Mouse (Mus musculus): ENCODE data around the gene Ppm1a.

Gene Ppm1a

DNA sequence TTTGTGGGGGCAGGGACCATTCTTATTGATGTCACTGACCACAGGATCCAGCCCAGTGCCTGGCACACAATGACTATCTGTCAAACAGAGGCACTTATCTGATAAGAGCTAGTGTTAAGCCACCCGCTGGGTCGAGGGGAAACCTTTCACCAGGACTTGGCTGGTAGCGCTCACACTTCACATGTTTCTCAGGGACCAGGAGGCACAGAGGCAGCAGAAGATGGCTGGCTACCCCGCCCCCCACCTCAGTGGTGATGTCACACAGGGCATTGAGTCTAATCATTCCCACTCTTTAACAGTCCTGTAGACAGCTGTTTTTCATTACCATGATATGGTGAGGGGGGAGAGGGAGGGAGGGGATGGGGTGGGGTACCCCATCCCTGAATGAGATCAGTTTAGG is at the start of gene Ppm1a:
Ppm1a (plus strand) TSS at position 370 of the 400 bp plus-strand sequence.
- DNase-seq (ENCODE audit: low spot score in 2 of 2) = no peak

DNA sequence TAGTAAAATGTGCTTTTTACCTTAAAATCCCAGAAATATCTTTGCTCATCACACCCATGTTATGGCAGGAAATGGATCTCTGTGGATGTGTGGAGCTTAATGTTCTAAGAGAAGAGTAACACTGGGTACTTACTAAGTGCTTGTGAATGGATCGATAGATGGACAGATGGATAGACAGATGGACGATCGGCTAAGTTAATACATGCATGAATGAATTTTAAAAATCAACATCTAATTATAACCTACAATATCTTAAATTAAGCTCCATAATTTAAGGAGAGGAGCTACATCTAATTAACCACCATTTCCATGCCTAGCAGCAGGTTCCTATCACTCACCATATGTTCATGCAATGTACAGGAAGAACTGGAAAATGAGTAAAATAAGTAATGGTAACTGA is 47.3 kb upstream of the Ppm1a start:
- DNase-seq (ENCODE audit: low spot score in 2 of 2) = no peak

DNA sequence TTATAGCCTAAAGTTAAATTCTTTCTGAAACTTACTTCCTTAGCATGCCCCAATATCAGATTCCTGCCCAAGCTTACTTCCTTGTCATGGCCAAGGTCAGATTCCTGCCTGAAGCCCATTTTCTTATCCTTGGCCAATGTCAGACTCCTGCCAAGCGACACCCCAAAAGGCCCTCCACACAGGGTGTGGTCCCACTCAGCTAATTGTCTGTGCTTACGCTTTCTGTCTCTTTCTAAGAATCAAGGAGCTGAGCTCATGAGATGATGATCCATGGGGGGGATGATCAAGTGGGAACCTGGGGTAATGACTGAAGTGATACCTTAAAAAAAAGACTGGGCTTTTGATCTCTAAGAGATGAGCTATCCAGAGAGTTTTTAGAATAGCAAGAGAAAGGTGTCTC is 42.4 kb upstream of the Ppm1a start:
- no peak for DNase-seq (ENCODE audit: low spot score in 2 of 2)

DNA sequence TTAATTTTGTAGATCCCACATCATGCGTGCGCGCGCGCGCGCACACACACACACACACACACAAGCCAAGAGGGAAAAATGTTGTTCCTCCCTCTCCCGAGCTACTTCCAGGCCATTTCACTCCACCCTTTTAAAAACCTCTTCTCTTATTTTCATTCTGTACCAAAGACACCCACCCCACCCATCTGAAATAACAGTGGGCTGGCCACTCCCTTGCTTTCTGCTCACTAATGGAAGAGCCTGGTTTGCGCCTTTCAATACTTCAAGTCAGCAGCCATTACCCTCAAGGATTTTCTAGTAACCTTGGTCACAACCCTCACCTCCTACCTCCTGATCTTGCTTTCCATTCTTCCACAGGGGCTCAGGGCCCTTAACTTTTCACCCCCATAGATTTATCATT is 41.4 kb upstream of the Ppm1a start:
- no peak for DNase-seq (ENCODE audit: low spot score in 2 of 2)

DNA sequence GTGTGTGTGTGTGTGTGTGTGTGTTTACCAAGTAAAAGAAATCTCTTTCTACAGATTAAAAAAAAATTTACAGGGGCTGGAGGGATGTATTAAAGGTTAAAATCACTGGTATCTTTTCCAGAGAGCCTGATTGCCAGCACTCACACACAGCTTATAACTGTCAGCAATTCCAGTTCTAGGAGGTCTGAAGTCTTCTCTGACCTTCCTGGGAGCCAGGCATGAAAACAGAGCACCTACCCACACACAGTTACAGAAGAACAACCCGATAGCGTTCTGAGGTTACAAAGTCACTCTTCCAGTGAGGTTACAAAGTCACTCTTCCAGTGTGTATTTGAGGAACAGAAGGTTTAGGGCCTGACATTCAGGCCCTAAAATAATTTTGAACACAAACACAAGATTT is 38.2 kb upstream of the Ppm1a start:
- no peak for DNase-seq (ENCODE audit: low spot score in 2 of 2)

DNA sequence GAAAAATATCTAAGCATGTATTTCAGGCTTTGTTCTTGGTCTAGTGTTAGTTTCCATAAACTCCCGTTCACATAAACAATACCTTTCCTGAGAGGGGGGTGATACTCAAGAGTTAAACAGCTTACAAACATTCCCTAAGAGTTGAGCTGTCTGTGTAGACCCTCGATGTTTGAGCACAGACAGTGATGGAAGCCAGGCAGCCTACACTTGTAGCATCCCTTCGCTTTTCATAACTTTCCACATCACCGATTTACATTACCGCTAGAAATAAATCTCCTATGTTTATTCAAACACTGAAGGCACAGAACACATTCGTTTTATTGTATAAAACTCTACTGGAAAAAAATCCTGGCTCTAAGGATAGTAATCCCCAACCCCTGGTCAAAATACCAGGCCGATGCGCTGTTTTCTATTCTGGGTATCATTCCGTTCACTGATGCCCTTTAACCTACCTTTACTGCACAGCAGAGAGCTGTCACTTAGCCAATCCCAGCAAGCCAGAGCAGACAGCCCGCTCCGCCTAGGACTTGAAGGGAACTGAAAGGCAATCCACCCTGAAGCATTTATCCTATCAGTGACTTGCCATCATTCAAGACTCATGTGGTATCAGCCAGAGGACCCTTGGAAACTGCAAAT is 37.7 kb upstream of the Ppm1a start:
- no peak for DNase-seq (ENCODE audit: low spot score in 2 of 2)

DNA sequence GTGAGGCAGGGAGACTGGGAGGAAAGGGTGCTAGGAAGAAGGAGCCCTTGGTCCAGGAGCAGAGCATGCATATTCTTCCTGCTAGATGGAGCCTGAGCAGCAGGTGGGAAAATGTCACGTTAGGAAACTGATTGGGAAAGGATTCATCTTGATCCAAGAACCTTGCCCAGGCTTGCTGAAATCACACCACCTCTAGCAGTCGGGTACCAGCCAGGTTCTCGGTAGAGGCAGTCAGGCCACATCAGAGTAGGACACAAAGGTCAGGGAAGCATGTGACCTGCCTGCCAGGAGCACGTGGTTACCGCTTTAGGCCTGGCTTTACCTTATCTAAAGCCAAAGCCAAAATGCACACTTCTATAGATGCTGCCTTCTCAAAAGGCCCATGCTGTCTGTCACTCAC is 35.5 kb upstream of the Ppm1a start:
- no peak for DNase-seq (ENCODE audit: low spot score in 2 of 2)

DNA sequence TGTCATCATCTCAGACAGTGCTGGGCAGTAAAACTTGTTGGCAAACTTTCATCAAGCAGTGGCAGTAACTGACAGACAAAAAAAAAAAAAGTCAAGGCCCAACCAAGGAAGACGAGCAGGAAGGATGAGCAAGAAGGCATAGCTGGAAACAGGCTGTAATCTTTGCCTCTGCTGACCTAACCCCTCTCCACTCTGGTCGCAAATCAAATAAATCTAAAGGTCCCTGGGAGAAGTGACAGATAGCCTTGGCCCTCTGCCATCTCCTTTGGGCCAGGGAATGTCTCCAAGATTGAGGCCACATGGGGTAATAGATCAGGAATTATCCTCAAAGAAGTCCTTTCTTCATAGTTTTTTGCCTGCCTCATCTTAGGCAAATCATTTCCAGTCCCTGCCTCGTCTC is 33.3 kb upstream of the Ppm1a start:
- no peak for DNase-seq (ENCODE audit: low spot score in 2 of 2)

DNA sequence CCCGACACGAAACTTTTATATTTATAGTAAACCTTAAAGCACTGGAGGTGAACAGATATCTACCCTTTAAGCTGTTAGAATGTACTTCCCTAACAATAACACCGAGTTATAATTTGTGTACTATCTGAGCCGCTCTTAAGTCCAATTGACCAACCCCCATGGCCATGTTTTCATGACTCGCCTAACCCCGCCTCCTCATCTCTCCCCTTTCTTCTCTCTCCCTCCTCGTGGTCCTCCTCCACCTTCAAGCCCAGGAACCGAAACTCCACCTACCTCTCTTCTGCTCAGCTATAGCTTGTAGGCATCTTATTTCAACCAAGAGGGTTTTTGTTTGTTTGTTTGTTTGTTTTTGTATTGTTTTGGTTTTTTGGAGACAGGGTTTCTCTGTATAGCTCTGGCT is 30.2 kb upstream of the Ppm1a start:
- DNase-seq (ENCODE audit: low spot score in 2 of 2) = no peak

DNA sequence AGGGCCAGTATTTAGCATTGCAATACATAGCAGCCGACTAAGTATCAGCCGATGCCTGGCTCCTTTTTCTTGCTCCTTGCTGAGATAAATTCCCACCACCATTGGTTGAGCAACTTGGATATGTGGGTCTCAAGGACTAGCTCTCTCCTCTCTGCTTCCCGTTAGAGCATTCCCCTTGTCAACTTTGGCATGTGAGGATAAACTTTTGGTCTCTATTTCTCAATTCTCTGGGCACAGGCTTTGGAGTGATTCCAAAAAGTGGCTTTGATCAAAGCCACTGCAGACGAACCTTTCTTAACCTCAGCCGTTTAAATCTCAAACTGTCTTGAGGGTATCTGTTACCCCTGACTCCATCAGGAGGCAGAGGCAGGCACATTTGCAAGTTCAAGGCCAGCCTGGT is 29.6 kb upstream of the Ppm1a start:
- DNase-seq (ENCODE audit: low spot score in 2 of 2) = no peak

DNA sequence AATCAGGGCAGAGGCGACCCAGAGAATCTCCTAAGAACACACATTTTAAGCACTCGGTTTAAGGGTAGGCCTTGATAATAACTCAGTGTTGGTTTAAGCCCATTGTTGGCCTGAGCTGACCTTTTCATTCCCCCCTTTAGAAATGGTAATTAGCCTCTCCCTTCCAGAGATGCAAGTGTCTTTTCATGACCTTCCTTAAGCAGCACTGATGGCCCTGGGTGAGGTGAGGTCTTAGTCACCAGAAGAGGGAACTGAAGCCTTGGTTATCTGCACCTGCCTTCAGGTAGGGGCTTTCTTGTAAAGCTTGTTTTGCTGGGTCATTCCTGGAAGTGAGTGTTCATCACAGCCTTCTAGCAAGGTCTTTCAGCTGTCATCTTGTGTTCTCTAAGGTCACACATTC is 23.1 kb upstream of the Ppm1a start:
- DNase-seq (ENCODE audit: low spot score in 2 of 2) = no peak

DNA sequence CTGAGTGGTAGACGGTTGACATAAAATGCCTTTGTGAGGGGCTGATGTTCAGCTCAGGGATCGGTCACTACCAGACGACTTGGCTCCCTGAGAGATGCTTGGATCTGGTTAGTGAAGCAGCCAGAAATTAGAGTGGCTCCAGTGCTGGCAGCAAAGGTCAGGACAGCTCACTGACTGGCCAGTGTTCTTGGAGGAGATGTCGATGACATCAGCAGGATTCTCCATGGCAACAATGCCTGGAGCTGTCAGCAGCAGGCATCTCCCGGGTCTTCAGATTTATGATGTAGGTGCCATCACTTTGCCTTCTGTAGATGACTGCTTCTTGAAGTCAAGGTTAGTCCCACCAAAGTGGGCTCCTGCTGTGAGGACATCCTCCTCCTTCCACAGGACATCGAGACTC is 16.1 kb upstream of the Ppm1a start:
- DNase-seq (ENCODE audit: low spot score in 2 of 2) = no peak

DNA sequence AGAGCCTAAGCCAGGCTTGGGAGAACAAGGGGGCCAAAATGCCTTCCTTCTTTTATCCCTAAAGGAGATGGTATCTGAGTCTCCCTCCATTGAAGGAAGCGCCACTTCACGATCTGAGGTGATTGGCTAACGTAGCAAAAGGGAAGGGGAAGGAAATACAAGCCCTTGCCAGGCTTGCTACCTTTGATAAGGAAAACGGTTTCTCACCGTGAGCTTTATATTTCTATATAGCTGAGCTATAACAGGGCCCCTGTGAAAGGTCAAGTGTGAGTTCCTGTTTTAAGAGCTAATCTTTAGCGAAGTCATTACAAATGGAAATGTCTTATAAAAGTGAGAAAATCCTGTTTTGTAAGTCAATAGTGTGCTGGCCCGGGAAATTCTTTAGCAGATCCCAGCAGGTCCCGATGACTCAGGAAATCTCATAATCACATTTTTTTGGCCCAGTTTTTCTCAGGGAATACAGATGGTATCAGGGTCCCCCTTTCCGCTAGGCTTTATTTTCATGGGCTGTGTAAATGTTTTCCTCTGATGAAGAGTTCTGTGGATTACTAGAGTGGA is 12.4 kb upstream of the Ppm1a start:
- no peak for DNase-seq (ENCODE audit: low spot score in 2 of 2)

DNA sequence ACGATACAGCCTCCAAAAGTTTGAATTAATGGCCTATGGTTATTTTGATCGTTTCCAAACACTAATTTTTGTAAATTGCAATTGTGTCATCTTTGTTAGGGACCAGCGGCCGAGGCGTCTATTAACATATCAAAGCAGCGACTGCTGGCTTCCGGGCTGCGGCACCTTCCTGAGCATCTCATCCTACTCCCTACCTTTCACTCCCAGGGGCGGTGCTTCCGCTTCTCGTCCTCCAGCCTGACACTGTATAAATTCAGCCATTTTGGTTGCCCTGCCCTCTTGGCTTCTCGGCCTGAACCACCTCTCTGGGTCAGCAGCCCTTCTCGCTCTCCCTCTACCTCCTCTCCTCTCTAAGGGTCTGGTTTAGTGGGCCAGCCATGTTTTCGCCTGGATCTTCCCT is 11.8 kb upstream of the Ppm1a start:
- no peak for DNase-seq (ENCODE audit: low spot score in 2 of 2)

DNA sequence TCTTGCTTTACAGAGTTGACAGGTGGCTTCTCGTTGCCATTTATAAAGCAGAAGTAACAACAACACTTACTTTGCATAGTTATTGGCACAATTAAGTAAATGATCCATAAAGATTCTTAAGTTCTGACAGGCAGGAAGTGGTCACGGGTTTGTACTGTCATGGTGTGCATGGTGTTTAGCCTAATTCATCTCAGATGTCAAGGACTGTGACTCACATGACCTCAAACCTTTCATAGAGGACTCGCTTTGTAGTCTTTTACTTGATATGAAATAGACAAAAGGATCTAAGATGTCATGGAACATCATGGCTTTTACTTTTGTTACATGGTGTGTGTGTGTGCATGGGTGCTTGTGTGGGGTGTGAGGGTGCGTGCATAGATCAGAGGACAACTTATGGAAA is 8.9 kb upstream of the Ppm1a start:
- no peak for DNase-seq (ENCODE audit: low spot score in 2 of 2)

DNA sequence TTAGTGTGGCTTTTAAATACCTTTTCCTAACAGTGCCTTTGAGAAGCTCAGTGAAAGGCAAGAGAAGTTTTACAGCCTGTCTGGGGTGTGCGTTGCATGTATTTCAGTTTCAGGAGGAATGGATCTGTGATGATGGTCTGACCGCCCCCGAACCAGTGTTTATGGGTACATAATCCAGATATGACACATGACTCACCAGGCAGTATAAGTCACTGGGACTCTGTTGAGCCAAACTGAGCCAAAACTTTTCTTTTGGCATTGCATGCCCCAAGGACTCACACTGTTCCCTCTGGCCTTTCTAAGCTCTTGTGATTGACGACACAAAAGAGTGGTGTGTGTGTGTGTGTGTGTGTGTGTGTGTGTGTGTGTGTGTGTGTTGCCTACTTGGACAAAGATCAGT is 8.4 kb upstream of the Ppm1a start:
- no peak for DNase-seq (ENCODE audit: low spot score in 2 of 2)

DNA sequence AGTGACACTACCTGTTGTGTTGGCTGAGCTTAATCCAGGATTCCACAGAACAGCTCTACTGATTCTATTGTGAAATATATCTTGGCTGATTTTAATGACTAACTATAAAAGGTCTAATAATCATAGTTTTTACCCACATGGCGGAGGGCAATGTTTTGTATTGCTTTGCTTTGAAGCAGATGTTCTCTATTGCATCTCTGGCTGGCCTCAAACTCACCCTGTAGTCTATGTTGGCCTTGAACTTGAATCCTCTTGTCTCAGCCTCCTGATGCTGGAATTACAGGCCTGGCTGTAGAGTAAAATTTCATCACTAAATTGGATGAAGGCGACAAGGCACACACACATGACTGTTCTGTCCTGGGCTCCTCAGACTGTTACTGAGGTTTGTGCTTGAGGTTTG is 7.8 kb upstream of the Ppm1a start:
- DNase-seq (ENCODE audit: low spot score in 2 of 2) = no peak

DNA sequence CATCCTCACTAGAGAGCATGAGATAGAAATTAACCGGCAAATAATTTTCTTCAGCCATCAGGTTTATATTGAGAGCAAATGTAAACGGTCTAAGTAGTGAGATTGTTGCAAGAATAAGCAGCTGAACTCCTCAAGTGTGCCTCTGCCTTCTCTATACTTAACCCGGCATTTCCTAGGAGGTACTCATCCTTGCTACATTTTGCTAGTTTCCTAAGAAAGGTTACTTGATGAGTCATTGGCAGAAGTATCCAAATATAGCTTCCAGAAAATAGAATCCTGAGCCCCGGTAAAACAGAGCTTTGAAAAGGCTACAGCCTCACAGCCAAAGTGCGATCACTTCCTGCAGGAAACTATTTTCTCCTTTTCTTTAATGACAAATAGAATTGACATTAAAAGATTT is 7.2 kb upstream of the Ppm1a start:
- DNase-seq (ENCODE audit: low spot score in 2 of 2) = no peak

DNA sequence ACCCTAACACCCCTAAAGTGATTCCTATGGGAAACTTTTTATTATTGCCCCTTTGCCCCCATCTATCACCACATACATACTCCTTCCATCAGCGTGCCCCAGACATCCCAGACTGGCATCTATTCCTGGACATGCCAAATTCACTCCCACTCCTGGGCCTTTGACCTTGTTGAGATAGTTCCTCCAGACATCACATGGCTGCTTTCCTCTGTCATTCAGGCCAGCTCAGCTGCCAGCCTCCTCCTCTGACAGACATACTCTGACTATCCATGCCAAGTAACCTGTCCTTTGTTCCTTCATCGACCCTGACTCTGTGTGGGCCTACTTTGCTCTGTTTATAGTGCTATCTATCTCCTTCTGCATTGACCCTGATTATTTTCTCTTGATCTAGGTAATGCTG is 6.6 kb upstream of the Ppm1a start:
- no peak for DNase-seq (ENCODE audit: low spot score in 2 of 2)

DNA sequence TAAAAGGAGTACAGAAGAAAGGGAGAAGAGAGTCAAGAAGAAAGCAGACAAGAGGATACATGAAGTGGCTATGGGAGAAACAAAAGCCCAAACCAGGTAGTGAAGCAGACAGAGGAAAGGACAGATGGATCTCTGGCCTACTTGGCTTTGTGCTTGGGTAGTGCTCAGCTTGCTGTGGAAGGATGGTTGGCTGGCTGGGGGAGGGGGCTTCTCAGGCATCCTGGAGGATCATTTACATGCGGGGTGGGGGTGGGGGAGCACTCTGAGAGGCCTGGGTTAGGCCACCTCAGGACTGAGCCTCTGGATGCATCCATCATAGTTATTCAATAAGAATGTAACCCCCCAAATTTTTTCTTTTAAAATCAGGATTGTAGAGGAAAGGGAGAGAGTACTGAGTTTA is 341 bp downstream of the Ppm1a start:
- DNase-seq (ENCODE audit: low spot score in 2 of 2) = no peak

DNA sequence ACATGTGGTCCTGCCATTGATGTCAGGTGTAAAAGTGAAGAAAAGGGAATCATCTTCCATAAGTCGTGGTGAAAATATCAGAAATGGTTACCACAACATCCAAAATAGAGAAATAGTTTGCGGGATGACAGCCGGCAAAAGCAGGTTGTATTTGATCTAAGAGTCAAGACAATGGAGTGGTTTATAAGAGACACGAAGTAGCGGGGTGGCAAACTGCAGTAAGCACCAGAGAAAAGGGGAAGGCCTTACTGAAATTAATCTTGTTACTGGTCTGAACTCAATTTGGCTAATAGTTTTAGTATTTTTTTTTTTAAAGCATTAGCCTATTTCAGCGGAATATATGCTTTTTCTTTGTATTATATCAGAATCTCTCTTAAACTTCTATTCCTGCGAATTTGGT is 2.7 kb downstream of the Ppm1a start:
- DNase-seq (ENCODE audit: low spot score in 2 of 2) = no peak

DNA sequence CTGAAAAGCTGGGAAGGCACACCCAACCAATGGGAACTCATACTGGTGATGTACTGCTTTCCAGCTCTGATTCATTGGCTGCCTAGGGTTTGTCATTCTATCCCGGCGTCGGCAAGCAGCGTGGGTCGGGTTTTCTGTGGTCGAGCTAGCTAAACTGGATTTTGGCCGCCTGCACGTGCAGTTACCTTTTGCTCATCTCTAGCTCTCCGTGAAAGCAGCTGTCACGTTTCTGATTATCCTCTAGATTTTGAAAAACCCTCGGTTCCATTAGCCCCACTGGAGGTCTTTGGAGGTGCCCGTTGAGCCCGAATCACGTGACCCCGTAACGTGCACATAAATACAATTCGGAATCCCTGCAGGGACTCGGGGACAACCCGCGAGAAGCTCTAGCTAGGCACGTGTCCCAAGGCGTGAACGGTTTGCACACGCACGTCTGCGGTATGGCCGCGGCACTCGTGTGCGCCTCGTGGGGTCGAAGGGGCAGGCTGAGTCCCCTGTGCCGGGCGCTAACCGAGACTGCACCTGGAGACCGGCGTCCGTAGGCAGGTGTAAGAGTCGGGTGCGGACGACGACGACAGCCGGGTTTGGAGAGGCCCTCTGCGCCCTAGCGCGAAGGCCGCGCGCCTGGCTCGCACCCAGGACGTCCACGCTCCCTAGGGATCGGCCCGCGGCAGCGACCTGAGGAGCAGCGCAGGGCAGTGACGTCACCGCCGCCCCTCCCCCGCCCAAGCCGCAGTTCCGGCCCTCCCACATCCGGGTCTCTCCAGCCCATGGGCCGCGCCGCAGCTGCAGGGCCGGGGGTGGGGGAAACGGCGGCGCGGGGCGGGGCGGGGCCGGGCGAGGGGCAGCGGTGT is 3.3 kb downstream of the Ppm1a start:
- DNase-seq (ENCODE audit: low spot score in 2 of 2) = peak; percentile 90

DNA sequence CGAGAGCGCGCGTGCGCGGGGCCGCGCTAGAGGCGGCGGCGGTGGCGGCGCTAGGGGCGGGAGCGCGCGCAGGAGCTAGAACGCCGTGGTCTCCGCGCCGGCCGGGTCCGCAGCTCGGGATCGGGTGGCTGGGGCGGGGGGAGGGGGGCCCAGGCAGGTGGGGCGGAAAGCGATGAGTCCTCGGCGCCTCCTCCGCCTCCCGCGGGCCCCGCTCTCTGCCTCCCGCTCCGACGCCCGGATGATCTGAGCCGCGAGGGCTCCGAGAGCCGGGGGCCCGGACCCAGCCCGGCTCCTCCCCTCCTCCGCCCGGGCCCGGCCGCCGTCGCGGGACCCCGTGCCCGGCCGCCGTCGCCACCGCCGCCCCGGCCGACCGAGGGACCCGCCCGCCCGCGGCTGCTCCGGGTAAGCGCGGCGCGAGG is 4.0 kb downstream of the Ppm1a start:
- DNase-seq (ENCODE audit: low spot score in 2 of 2) = no peak
